Mouse (Mus musculus) Patski (cell line): Measurements from ENCODE around the gene 1810009J06Rik. TPM values are rescaled to one million over a fixed set of nuclear protein-coding genes. Genes with fewer than 3 reads are reported as not detected.
A peak's percentile ranks its signal among the peaks of the same experiment; 100 is the strongest.
"Not testable (repeated sequence)": the region's sequence is repeated elsewhere in the genome, so short reads cannot be mapped to it uniquely, and the experiment has no call there.

ENCODE experiments used
- ATAC-seq: fragments of 100-300 bp; one replicate; pipeline ENCODE4 v1.8.0; 2021
- CTCF ChIA-PET: fragments of 350-600 bp; sonication (Branson Sonifier 250); formaldehyde crosslinking; loops from one replicate; lab custom pipeline; 2022; ENCODE audit warnings: inconsistent platforms; lab: Charles Lee
- POLR2A ChIA-PET: fragments of 350-600 bp; sonication (Branson Sonifier 250); formaldehyde crosslinking; loops from one replicate; lab custom pipeline; 2022; ENCODE audit warnings: antibody characterized with exemption, inconsistent platforms; lab: Charles Lee
- DNase-seq: peaks from one replicate; pipeline ENCODE4 v3.0.0-alpha.2; 2011; ENCODE audit warnings: low read depth, low spot score
- H3K27me3 ChIP-seq: fragments of 371-371 bp; one replicate; pipeline ENCODE4 v1.5.1; 2021
- CTCF ChIP-seq: fragments of 100-300 bp; IDR thresholded peaks from one replicate; pipeline ENCODE4 v1.5.1; 2021
- in situ Hi-C: fragments of 300-500 bp; cut with MboI; formaldehyde crosslinking; loops from 3 replicates; pipeline ENCODE4 v1.11.1; 2018; ENCODE audit warnings: low pct_unique_long_range_greater_than_20kb, mixed read lengths
- polyA plus RNA-seq: library from polyadenylated mRNA; unstranded; gene quantifications from one replicate; pipeline ENCODE4 v1.2.3, GENCODE M21; 2021

Gene 1810009J06Rik
- not detected for polyA plus RNA-seq

- ATAC-seq, POLR2A ChIA-PET, DNase-seq, in situ Hi-C loops, CTCF ChIA-PET: not testable (repeated sequence)
- H3K27me3 ChIP-seq = peaks cover 30% of the 10 kb centered on the region
Measured at GRCm38 (mm10) chr6:40964454-40964853, at the start of gene 1810009J06Rik. 1810009J06Rik (plus strand) TSS chr6:40964754.

GRCm38 (mm10) chr6:40919954-40920353, 44.6 kb upstream of the 1810009J06Rik start:
- no peak for DNase-seq
- ChIA-PET CTCF (interaction anchor here (1.1 kb wide), 1 partner anchor 22 kb away, joined by 3 read pairs; no protein-coding TSS in a partner anchor), POLR2A (no interaction called here)
- no peak for ATAC-seq
- TF ChIP-seq CTCF = no peak
- in situ Hi-C loops = no loop called here
- no peaks in the 10 kb centered on the region for H3K27me3 ChIP-seq

GRCm38 (mm10) chr6:40940457-40940856, 24.1 kb upstream of the 1810009J06Rik start, which contains the start of gene 1700074P13Rik:
1700074P13Rik (minus strand) TSS chr6:40940557.
- ChIA-PET POLR2A (no interaction called here), CTCF (interaction anchor here (1.1 kb wide), 1 partner anchor 613 kb away, joined by 3 read pairs; no protein-coding TSS in a partner anchor)
- no peaks in the 10 kb centered on the region for H3K27me3 ChIP-seq
- no peak for TF ChIP-seq CTCF
- in situ Hi-C loops = no loop called here
- DNase-seq (no peak), ATAC-seq (no peak)

- DNase-seq (no peak), ATAC-seq (no peak)
- ChIA-PET POLR2A (no interaction called here), CTCF (interaction anchor here (1.4 kb wide), 1 partner anchor 58 kb away, joined by 4 read pairs; no protein-coding TSS in a partner anchor)
- in situ Hi-C loops = no loop called here
- no peak for TF ChIP-seq CTCF
- H3K27me3 ChIP-seq = no peaks in the 10 kb centered on the region
Measured at GRCm38 (mm10) chr6:40951770-40952169, 12.8 kb upstream of the 1810009J06Rik start, which contains the start of gene Gm4744. Gm4744 (minus strand) TSS chr6:40951870.

- DNase-seq = no peak
- ChIA-PET CTCF (no interaction called here), POLR2A (no interaction called here)
- in situ Hi-C loops = no loop called here
- no peak for ATAC-seq
- no peaks in the 10 kb centered on the region for H3K27me3 ChIP-seq
- no peak for TF ChIP-seq CTCF
Measured at GRCm38 (mm10) chr6:40953716-40954115, 10.8 kb upstream of the 1810009J06Rik start.

GRCm38 (mm10) chr6:40999379-40999778, 34.8 kb downstream of the 1810009J06Rik start, which contains the start of gene Gm2663:
Gm2663 (minus strand) TSS chr6:40999479.
- peaks cover 16% of the 10 kb centered on the region for H3K27me3 ChIP-seq
- DNase-seq, ATAC-seq, CTCF ChIA-PET, in situ Hi-C loops, POLR2A ChIA-PET: not testable (repeated sequence)

GRCm38 (mm10) chr6:41015065-41015464, 50.5 kb downstream of the 1810009J06Rik start:
- peak; percentile 70 for TF ChIP-seq CTCF
- ChIA-PET CTCF (interaction anchor here (0.6 to 1.9 kb wide), 8 partner anchors 9 to 133 kb away, joined by 3 to 17 read pairs (median 5); partner anchors contain the start of gene 2210010C04Rik), POLR2A (no interaction called here)
- DNase-seq (no peak), ATAC-seq (peak; percentile 99)
- in situ Hi-C loops = no loop called here
- H3K27me3 ChIP-seq = peaks cover 15% of the 10 kb centered on the region

Other genes with a start within 250 kb of the 1810009J06Rik start
- gene Moxd2, start 77.3 kb upstream of the 1810009J06Rik start, polyA plus RNA-seq = not detected
- not detected for gene Prss58, start 64.4 kb upstream of the 1810009J06Rik start, polyA plus RNA-seq
- not detected for gene 1700074P13Rik, start 24.2 kb upstream of the 1810009J06Rik start, polyA plus RNA-seq
- gene Gm4744, start 12.9 kb upstream of the 1810009J06Rik start, polyA plus RNA-seq = not detected
- gene Gm2663, start 34.7 kb downstream of the 1810009J06Rik start, polyA plus RNA-seq = not detected
- gene 2210010C04Rik, start 70.8 kb downstream of the 1810009J06Rik start, polyA plus RNA-seq = 0.09 TPM